Mouse (Mus musculus) embryonic fibroblast, embryonic 13.5 days (primary cell): ENCODE data around the gene Hnrnpa3.

ENCODE experiments used
- CTCF ChIP-seq: IDR thresholded peaks from 2 replicates; pipeline ENCODE4 v1.5.1; 2011; ENCODE audit warnings: mild to moderate bottlenecking, control low read depth, low read length, moderate library complexity, borderline replicate concordance; ENCODE audit not compliant: insufficient read depth
- POLR2A ChIP-seq: IDR thresholded peaks from 2 replicates; pipeline ENCODE4 v1.6.1; 2011; ENCODE audit warnings: low read depth, mild to moderate bottlenecking, control low read depth, low read length, moderate library complexity

DNA sequence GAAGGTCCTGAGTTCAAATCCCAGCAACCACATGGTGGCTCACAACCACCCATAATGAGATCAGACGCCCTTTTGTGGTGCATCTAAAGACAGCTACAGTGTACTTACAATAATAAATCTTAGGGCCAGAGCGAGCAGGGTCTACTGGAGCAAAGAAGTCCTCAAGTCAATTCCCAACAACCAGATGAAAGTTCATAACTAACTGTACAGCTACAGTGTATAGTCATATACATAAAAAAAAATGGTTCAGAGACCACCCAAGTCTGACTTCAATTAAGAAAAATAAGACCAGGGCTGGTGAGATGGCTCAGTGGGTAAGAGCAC, 12.2 kb downstream of the Hnrnpa3 start:
- TF ChIP-seq POLR2A (no peak), CTCF (no peak)
